In the genomic region with DNA sequence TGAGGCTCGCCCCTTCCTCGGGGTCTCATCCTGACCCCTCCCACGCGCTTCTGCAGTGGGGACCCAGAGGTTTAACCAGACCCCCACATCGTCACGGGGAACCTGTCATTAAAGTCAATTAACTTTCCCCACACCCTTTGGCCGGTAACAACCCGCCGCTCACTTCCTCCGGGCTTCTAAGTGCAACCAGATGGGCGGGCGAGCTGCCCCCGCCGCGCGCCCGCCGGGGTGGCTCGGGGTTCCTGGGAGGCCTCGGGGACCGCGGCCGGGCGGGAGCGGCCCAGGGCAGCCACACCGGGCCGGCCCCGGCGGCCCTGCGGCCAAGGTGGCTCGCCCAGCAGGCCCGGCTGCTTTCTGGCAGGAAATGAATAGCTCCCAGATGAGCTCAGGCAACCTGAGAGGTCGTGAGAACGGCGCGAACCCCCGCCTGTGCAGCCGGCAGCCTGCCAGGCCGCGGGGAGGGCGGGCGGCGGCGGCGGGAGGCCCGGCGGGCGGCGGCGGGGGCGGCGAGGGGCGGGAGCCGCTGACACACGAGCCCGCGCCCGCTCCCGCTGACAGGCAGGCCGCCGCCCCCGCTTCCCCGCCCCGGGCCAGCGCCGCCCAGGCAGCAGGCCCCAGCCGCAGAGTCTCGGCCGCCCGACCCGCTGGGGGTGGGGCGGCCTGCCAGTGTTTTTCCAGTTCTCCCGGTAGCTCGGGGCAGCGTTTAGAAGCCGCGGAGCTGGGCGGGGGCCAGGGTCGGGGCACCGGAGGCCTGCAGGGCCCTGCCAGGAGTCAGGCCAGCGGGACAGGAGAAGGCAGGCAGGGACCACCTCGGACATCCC, we compare ENCODE assay signal across 8 mouse cellular contexts. TPM values are rescaled to one million over a fixed set of nuclear protein-coding genes. Genes with fewer than 3 reads are reported as not detected.
DNase-seq lines count a peak whose midpoint lies in the region; ATAC-seq and TF ChIP-seq lines count a peak whose summit lies in the region.

No protein-coding gene starts in this region.

- H3K4me2 ChIP-seq in heart, embryonic 14.5 days (ENCODE audit: low read length) = peak overlapping the region; percentile 86
- peak overlapping the region; percentile 85 for H3K4me2 ChIP-seq in liver, postnatal 0 days (ENCODE audit: low read depth, low read length)
- peak overlapping the region; percentile 85 for H3K4me2 ChIP-seq in neural tube, embryonic 14.5 days (ENCODE audit: low read depth, low read length)

- peak; percentile 71 to 75 for DNase-seq in adrenal gland, postnatal 4 days (ENCODE audit: low spot score in 2 of 2)
- DNase-seq in fibroblast of lung, adult 2 months (ENCODE audit: low read depth) = peak; percentile 83
- DNase-seq in kidney, postnatal 10 days = peak; percentile 95
- peak; percentile 84 for DNase-seq in liver, postnatal 0 days
- DNase-seq in thymus, adult 18-20 months = peak; percentile 32 to 39

- ATAC-seq in heart, embryonic 14.5 days (ENCODE audit: insufficient number of reproducible peaks, insufficient read depth, low FRiP score, low read depth) = peak; percentile 81
- ATAC-seq in liver, postnatal 0 days = peak; percentile 77
- ATAC-seq in neural tube, embryonic 14.5 days (ENCODE audit: low read depth) = peak; percentile 65

- peaks cover 35% of the 10 kb centered on the region for H3K79me2 ChIP-seq in C2C12 (ENCODE audit: control insufficient read depth, insufficient read depth)

- no peaks in the 10 kb centered on the region for H3K27me3 ChIP-seq in C2C12 (ENCODE audit: control insufficient read depth, insufficient read depth, insufficient read length)
- no peaks in the 10 kb centered on the region for H3K27me3 ChIP-seq in heart, embryonic 14.5 days (ENCODE audit: control insufficient read depth, insufficient read depth, low read length)
- H3K27me3 ChIP-seq in liver, postnatal 0 days (ENCODE audit: insufficient read depth, low read length) = peaks cover 38% of the 10 kb centered on the region
- H3K27me3 ChIP-seq in neural tube, embryonic 14.5 days (ENCODE audit: control insufficient read depth, insufficient read depth, low read length) = 0 out of 2 replicates have a peak, but pooled peaks cover 3% of the 10 kb centered on the region

- TF ChIP-seq EP300 in liver, postnatal 0 days (IDR thresholded peaks at IDR 0.05; ENCODE audit: low read depth) = no peak

- H3K4me3 ChIP-seq in C2C12 (ENCODE audit: insufficient read depth, poor library complexity, severe bottlenecking) = peak overlapping the region; percentile 23
- H3K4me3 ChIP-seq in heart, embryonic 14.5 days (ENCODE audit: control insufficient read depth in 1 of 2, insufficient read depth in 1 of 2, low read depth in 1 of 2, low read length in 2 of 2) = peak overlapping the region; percentile 48 to 52
- peak overlapping the region; percentile 49 for H3K4me3 ChIP-seq in liver, postnatal 0 days (ENCODE audit: low read depth, low read length)
- peak overlapping the region; percentile 46 for H3K4me3 ChIP-seq in neural tube, embryonic 14.5 days (ENCODE audit: low read depth, low read length)

- TF ChIP-seq CTCF in C2C12 (IDR thresholded peaks at IDR 0.05; ENCODE audit: control insufficient read depth, insufficient read depth, insufficient read length) = no peak
- TF ChIP-seq CTCF in liver, postnatal 0 days (IDR thresholded peaks at IDR 0.05; ENCODE audit: low read depth) = no peak

- H3K27ac ChIP-seq in heart, embryonic 14.5 days (replicated peaks in 1 of 2; ENCODE audit: control insufficient read depth in 1 of 2, insufficient read depth in 1 of 2, low read depth in 2 of 2, low read length in 2 of 2) = peak overlapping the region; percentile 93
- H3K27ac ChIP-seq in liver, postnatal 0 days (ENCODE audit: low read depth) = peak overlapping the region; percentile 91
- H3K27ac ChIP-seq in neural tube, embryonic 14.5 days (ENCODE audit: low read depth, low read length) = peak overlapping the region; percentile 46; the same call in 1 of the 2 replicates

- peaks cover 19 to 27% of the 10 kb centered on the region in 2 experiments for H3K4me1 ChIP-seq in heart, embryonic 14.5 days (ENCODE audit: control insufficient read depth in 2 of 2, insufficient read depth in 2 of 2, low read length in 2 of 2)
- peaks cover 11% of the 10 kb centered on the region for H3K4me1 ChIP-seq in liver, postnatal 0 days (ENCODE audit: insufficient read depth)
- peaks cover 20% of the 10 kb centered on the region; the same call in 1 of the 2 replicates for H3K4me1 ChIP-seq in neural tube, embryonic 14.5 days (ENCODE audit: control insufficient read depth, insufficient read depth, low read length)

- H3ac ChIP-seq in C2C12 (ENCODE audit: control insufficient read depth, insufficient read length, low read depth) = peak overlapping the region; percentile 61

- peak overlapping the region; percentile 78 for H3K9ac ChIP-seq in heart, embryonic 14.5 days (ENCODE audit: low read length)
- peak overlapping the region; percentile 68 for H3K9ac ChIP-seq in liver, postnatal 0 days (replicated peaks)
- H3K9ac ChIP-seq in neural tube, embryonic 14.5 days (replicated peaks; ENCODE audit: low read depth, low read length) = peak overlapping the region; percentile 61

- peaks cover 27% of the 10 kb centered on the region for H3K79me3 ChIP-seq in C2C12 (ENCODE audit: low read depth)

- WGBS in heart, embryonic 14.5 days = under 1% methylated on average over 62 of the region's 82 CpGs
- 1% methylated on average over 64 of the region's 82 CpGs for WGBS in liver, postnatal 0 days (ENCODE audit: insufficient replicate concordance)
- under 1% methylated on average over 70 of the region's 82 CpGs for WGBS in neural tube, embryonic 14.5 days

- no peaks in the 10 kb centered on the region for H3K9me3 ChIP-seq in heart, embryonic 14.5 days (ENCODE audit: control insufficient read depth, low read length)
- no peaks in the 10 kb centered on the region for H3K9me3 ChIP-seq in liver, postnatal 0 days (ENCODE audit: low read length)
- H3K9me3 ChIP-seq in neural tube, embryonic 14.5 days (ENCODE audit: control insufficient read depth, low read length) = no peaks in the 10 kb centered on the region

- H3K36me3 ChIP-seq in C2C12 (ENCODE audit: control insufficient read depth, insufficient read depth) = peaks cover 12% of the 10 kb centered on the region
- no peaks in the 10 kb centered on the region for H3K36me3 ChIP-seq in heart, embryonic 14.5 days (ENCODE audit: control insufficient read depth, insufficient read depth, low read length)
- no peaks in the 10 kb centered on the region for H3K36me3 ChIP-seq in liver, postnatal 0 days (replicated peaks; ENCODE audit: insufficient read depth, low read length)
- H3K36me3 ChIP-seq in neural tube, embryonic 14.5 days (ENCODE audit: control insufficient read depth, insufficient read depth, low read length) = no peaks in the 10 kb centered on the region

TF ChIP-seq in C2C12, 6 proteins besides CTCF, POLR2A, EP300 and RAD21:
- no peak for TF ChIP-seq MAX (IDR thresholded peaks at IDR 0.05)
- TF ChIP-seq CEBPB (IDR thresholded peaks at IDR 0.05; ENCODE audit: low read depth) = no peak
- no peak for TF ChIP-seq MYOD1 (IDR thresholded peaks at IDR 0.05; ENCODE audit: control insufficient read depth, insufficient read length, low read depth)
- no peak for TF ChIP-seq USF1 (IDR thresholded peaks at IDR 0.05; ENCODE audit: low read depth)
- no peak for TF ChIP-seq MYOG (IDR thresholded peaks at IDR 0.05; ENCODE audit: control insufficient read depth, extremely low read depth, insufficient read length)
- TF ChIP-seq FOSL1 (IDR thresholded peaks at IDR 0.05; ENCODE audit: insufficient read depth, low read length, poor library complexity, severe bottlenecking) = no peak
TF ChIP-seq in C2C12: peak in this region for 0.

RNA-seq across cellular contexts. Expression of gene Hes1, which starts 6.0 kb away (rescaled TPM):
- 41.9 TPM for polyA plus RNA-seq in C2C12 (2012; fragmentation: generic; extraction: Trizol)
- 10 to 100 TPM; 31.4 to 39.1 TPM for total RNA-seq in adrenal gland, postnatal 4 days (2021)
- 23.1 and 25.4 TPM in 2 replicates for polyA plus RNA-seq in heart, embryonic 14.5 days (2014; fragmentation: Nextera tagmentation; extraction: Ambion mirVana)
- 14.3 and 20.1 TPM in 2 replicates for polyA plus RNA-seq in liver, postnatal 0 days (2015; fragmentation: Nextera tagmentation; extraction: Ambion mirVana)
- 8.1 and 12.7 TPM in 2 replicates for polyA plus RNA-seq in neural tube, embryonic 14.5 days (2014; fragmentation: Nextera tagmentation; extraction: Ambion mirVana)

Comparison
In these comparisons a context has a peak if more than half of its experiments do, and no peak if none do; other contexts are left out.
1. Peak in every context shown above with its lines: DNase-seq, ATAC-seq, H3K4me3 ChIP-seq and H3K27ac ChIP-seq.
2. DNase-seq: peak in every context shown above with its lines; median percentile 95 in kidney, postnatal 10 days; 84 in liver, postnatal 0 days; 83 in fibroblast of lung, adult 2 months; 73 in adrenal gland, postnatal 4 days; 36 in thymus, adult 18-20 months.